Mouse (Mus musculus) small intestine, adult 2 months (tissue): ENCODE data around the gene Ercc1.

Source experiments
- CTCF ChIP-seq: fragments of 200-500 bp; IDR thresholded peaks from 2 replicates; pipeline ENCODE4 v1.5.1; 2012; ENCODE audit warnings: low read depth, mild to moderate bottlenecking, control low read depth, inconsistent platforms, low read length, moderate library complexity, mixed read lengths; ENCODE audit not compliant: insufficient replicate concordance, insufficient read length; ENCODE audit errors: extremely low read depth
- POLR2A ChIP-seq: fragments of 200-500 bp; IDR thresholded peaks from 2 replicates; pipeline ENCODE4 v1.6.1; 2012; ENCODE audit warnings: low read depth, mild to moderate bottlenecking, control low read depth, inconsistent platforms, low read length, moderate library complexity

GRCm38 (mm10) chr7:19308454-19309277 is 35.9 kb upstream of the Ercc1 start:
- TF ChIP-seq CTCF, result no peak
- peak; percentile 30 for TF ChIP-seq POLR2A
